In genomic region chr5:49368636-49369423, GRCm38 (mm10) we compare ENCODE assay signal across 8 mouse cellular contexts.
A peak's percentile ranks its signal among the peaks of the same experiment; 100 is the strongest.
DNase-seq lines count a peak whose midpoint lies in the region; ATAC-seq and TF ChIP-seq lines count a peak whose summit lies in the region.

No protein-coding gene starts in this region.

- H3K4me2 ChIP-seq in intestine, embryonic 14.5 days (ENCODE audit: low read length), result no peak overlapping the region
- no peak overlapping the region for H3K4me2 ChIP-seq in intestine, embryonic 16.5 days (ENCODE audit: low read depth, low read length)
- no peak overlapping the region for H3K4me2 ChIP-seq in CH12.LX (ENCODE audit: insufficient read depth, low read depth, poor library complexity, severe bottlenecking)
- H3K4me2 ChIP-seq in hindbrain, embryonic 15.5 days, result no peak overlapping the region
- no peak overlapping the region for H3K4me2 ChIP-seq in midbrain, postnatal 0 days (ENCODE audit: low read depth, low read length, poor library complexity, severe bottlenecking)

- no peaks in the 10 kb centered on the region for H3K36me3 ChIP-seq in intestine, embryonic 14.5 days (ENCODE audit: control insufficient read depth, insufficient read depth, low read length)
- H3K36me3 ChIP-seq in intestine, embryonic 16.5 days (ENCODE audit: control insufficient read depth, insufficient read depth, low read length), result no peaks in the 10 kb centered on the region
- no peaks in the 10 kb centered on the region for H3K36me3 ChIP-seq in CH12.LX (replicated peaks in 1 of 2; ENCODE audit: control insufficient read depth in 1 of 2, insufficient read depth in 1 of 2, low read length in 1 of 2)
- no peaks in the 10 kb centered on the region for H3K36me3 ChIP-seq in hindbrain, embryonic 15.5 days
- H3K36me3 ChIP-seq in midbrain, postnatal 0 days (ENCODE audit: insufficient read depth, low read length), result no peaks in the 10 kb centered on the region

- 0 out of 2 replicates have a peak, but pooled peaks have one; percentile 50 for ATAC-seq in intestine, embryonic 14.5 days (replicated peaks; ENCODE audit: low FRiP score, low TSS enrichment, low read depth)
- ATAC-seq in intestine, embryonic 16.5 days, result no peak
- ATAC-seq in hindbrain, embryonic 15.5 days (ENCODE audit: low FRiP score, low read depth), result peak; percentile 43; the same call in 1 of the 2 replicates
- ATAC-seq in midbrain, postnatal 0 days (ENCODE audit: low FRiP score), result no peak
- ATAC-seq in erythroblast, adult 5-6 weeks (replicated peaks; ENCODE audit: low FRiP score, poor library complexity, severe bottlenecking), result no peak

- dilution Hi-C loops in CH12.LX (cut with MboI; ENCODE audit: extremely low pct_ligation_motif_present, extremely low pct_unique_long_range_greater_than_20kb, low sequenced_read_pairs), result no loop called here

- no peak overlapping the region for H3K27ac ChIP-seq in intestine, embryonic 14.5 days (ENCODE audit: low read depth)
- H3K27ac ChIP-seq in intestine, embryonic 16.5 days (ENCODE audit: low read length), result no peak overlapping the region
- H3K27ac ChIP-seq in CH12.LX (ENCODE audit: insufficient read depth, low read depth), result no peak overlapping the region
- no peak overlapping the region for H3K27ac ChIP-seq in hindbrain, embryonic 15.5 days (replicated peaks)
- H3K27ac ChIP-seq in midbrain, postnatal 0 days (ENCODE audit: low read depth, low read length), result no peak overlapping the region

- peak; percentile 25; the same call in 1 of the 2 replicates for TF ChIP-seq RAD21 in CH12.LX (IDR thresholded peaks at IDR 0.05; ENCODE audit: low read depth, low read length)

- no peak for TF ChIP-seq POLR2A in CH12.LX (IDR thresholded peaks at IDR 0.05; ENCODE audit: low read depth, low read length)

- TF ChIP-seq EP300 in CH12.LX (IDR thresholded peaks at IDR 0.05; ENCODE audit: low read length), result no peak

- H3K27me3 ChIP-seq in intestine, embryonic 14.5 days (replicated peaks; ENCODE audit: control insufficient read depth, insufficient read depth, low read length), result no peaks in the 10 kb centered on the region
- H3K27me3 ChIP-seq in intestine, embryonic 16.5 days (replicated peaks; ENCODE audit: control insufficient read depth, insufficient read depth, low read length), result no peaks in the 10 kb centered on the region
- no peaks in the 10 kb centered on the region for H3K27me3 ChIP-seq in CH12.LX (replicated peaks)
- no peaks in the 10 kb centered on the region for H3K27me3 ChIP-seq in hindbrain, embryonic 15.5 days
- no peaks in the 10 kb centered on the region for H3K27me3 ChIP-seq in midbrain, postnatal 0 days (ENCODE audit: insufficient read depth, low read length)

- H3K9ac ChIP-seq in intestine, embryonic 14.5 days (ENCODE audit: low read length), result no peak overlapping the region
- no peak overlapping the region for H3K9ac ChIP-seq in intestine, embryonic 16.5 days (ENCODE audit: low read depth, low read length)
- no peak overlapping the region for H3K9ac ChIP-seq in CH12.LX (ENCODE audit: insufficient read depth, low read depth)
- H3K9ac ChIP-seq in hindbrain, embryonic 15.5 days, result no peak overlapping the region
- no peak overlapping the region for H3K9ac ChIP-seq in midbrain, postnatal 0 days (replicated peaks; ENCODE audit: low read length, poor library complexity, severe bottlenecking)

- no peaks in the 10 kb centered on the region for H3K4me1 ChIP-seq in intestine, embryonic 14.5 days (replicated peaks; ENCODE audit: control insufficient read depth, insufficient read depth, low read length)
- H3K4me1 ChIP-seq in intestine, embryonic 16.5 days (ENCODE audit: control insufficient read depth, insufficient read depth, low read length), result no peaks in the 10 kb centered on the region
- no peaks in the 10 kb centered on the region for H3K4me1 ChIP-seq in CH12.LX (ENCODE audit: control insufficient read depth in 1 of 2, insufficient read depth in 2 of 2)
- H3K4me1 ChIP-seq in hindbrain, embryonic 15.5 days (replicated peaks), result no peaks in the 10 kb centered on the region
- H3K4me1 ChIP-seq in midbrain, postnatal 0 days (ENCODE audit: insufficient read depth, low read length), result no peaks in the 10 kb centered on the region

- H3K79me2 ChIP-seq in CH12.LX (replicated peaks; ENCODE audit: control insufficient read depth, extremely low read depth, insufficient read depth, poor library complexity, severe bottlenecking), result no peaks in the 10 kb centered on the region

- in situ Hi-C loops in CH12.LX (cut with MboI; ENCODE audit: low pct_ligation_motif_present, low pct_unique_long_range_greater_than_20kb, low sequenced_read_pairs), result no loop called here

- TF ChIP-seq CTCF in CH12.LX (conservative IDR thresholded peaks at IDR 0.05 in 1 of 2, IDR thresholded peaks at IDR 0.05 in 1 of 2; ENCODE audit: low read depth in 2 of 2, low read length in 2 of 2), result peak in 1 of 2 experiments; percentile 38; a peak in 2 of 4 replicates
- TF ChIP-seq CTCF in midbrain, postnatal 0 days (IDR thresholded peaks at IDR 0.05), result peak; percentile 92

- no peak for DNase-seq in intestine, embryonic 14.5 days (ENCODE audit: low spot score)
- DNase-seq in CH12.LX (ENCODE audit: extremely low read depth), result no peak
- peak; percentile 61 for DNase-seq in ZHBTc4 (ENCODE audit: low read depth, low spot score)
- peak; percentile 79 for DNase-seq in midbrain, postnatal 0 days (ENCODE audit: low spot score)
- DNase-seq in gastrocnemius, postnatal 10 days, result no peak

- H3K4me3 ChIP-seq in intestine, embryonic 14.5 days (ENCODE audit: low read depth, low read length), result no peak overlapping the region
- no peak overlapping the region for H3K4me3 ChIP-seq in intestine, embryonic 16.5 days (ENCODE audit: low read length)
- no peak overlapping the region for H3K4me3 ChIP-seq in CH12.LX (replicated peaks in 1 of 3; ENCODE audit: low read depth in 2 of 3, low read length in 2 of 3, poor library complexity in 1 of 3)
- no peak overlapping the region for H3K4me3 ChIP-seq in hindbrain, embryonic 15.5 days
- no peak overlapping the region for H3K4me3 ChIP-seq in midbrain, postnatal 0 days (ENCODE audit: low read depth, low read length)

- H3K9me3 ChIP-seq in intestine, embryonic 14.5 days (ENCODE audit: control insufficient read depth, low read length), result no peaks in the 10 kb centered on the region
- no peaks in the 10 kb centered on the region for H3K9me3 ChIP-seq in intestine, embryonic 16.5 days (ENCODE audit: control insufficient read depth, low read length)
- peaks cover 51% of the 10 kb centered on the region for H3K9me3 ChIP-seq in CH12.LX (replicated peaks; ENCODE audit: low read length)
- H3K9me3 ChIP-seq in hindbrain, embryonic 15.5 days, result no peaks in the 10 kb centered on the region
- no peaks in the 10 kb centered on the region for H3K9me3 ChIP-seq in midbrain, postnatal 0 days (ENCODE audit: low read length)

- WGBS in intestine, embryonic 14.5 days, result 43% methylated on average over 13 of the region's 13 CpGs
- WGBS in intestine, embryonic 16.5 days, result 44% methylated on average over 13 of the region's 13 CpGs
- 49% methylated on average over 13 of the region's 13 CpGs for WGBS in hindbrain, embryonic 15.5 days
- WGBS in midbrain, postnatal 0 days, result 52% methylated on average over 13 of the region's 13 CpGs

TF ChIP-seq in CH12.LX, 34 proteins besides CTCF, POLR2A, EP300 and RAD21:
- TF ChIP-seq JUND (conservative IDR thresholded peaks at IDR 0.05; ENCODE audit: low read depth, low read length) (no peak), UBTF (IDR thresholded peaks at IDR 0.05; ENCODE audit: low read depth, low read length) (no peak)
TF ChIP-seq in CH12.LX: peak in this region for 0.

Comparison
In these comparisons a context has a peak if more than half of its experiments do, and no peak if none do; other contexts are left out.
1. ATAC-seq: peak in intestine, embryonic 14.5 days (single experiment) and hindbrain, embryonic 15.5 days (single experiment); none in intestine, embryonic 16.5 days (single experiment), midbrain, postnatal 0 days (single experiment) and erythroblast, adult 5-6 weeks (single experiment).
2. DNase-seq: peak in ZHBTc4 (single experiment) and midbrain, postnatal 0 days (single experiment); none in intestine, embryonic 14.5 days (single experiment), CH12.LX (single experiment) and gastrocnemius, postnatal 10 days (single experiment).